In the genomic region with DNA sequence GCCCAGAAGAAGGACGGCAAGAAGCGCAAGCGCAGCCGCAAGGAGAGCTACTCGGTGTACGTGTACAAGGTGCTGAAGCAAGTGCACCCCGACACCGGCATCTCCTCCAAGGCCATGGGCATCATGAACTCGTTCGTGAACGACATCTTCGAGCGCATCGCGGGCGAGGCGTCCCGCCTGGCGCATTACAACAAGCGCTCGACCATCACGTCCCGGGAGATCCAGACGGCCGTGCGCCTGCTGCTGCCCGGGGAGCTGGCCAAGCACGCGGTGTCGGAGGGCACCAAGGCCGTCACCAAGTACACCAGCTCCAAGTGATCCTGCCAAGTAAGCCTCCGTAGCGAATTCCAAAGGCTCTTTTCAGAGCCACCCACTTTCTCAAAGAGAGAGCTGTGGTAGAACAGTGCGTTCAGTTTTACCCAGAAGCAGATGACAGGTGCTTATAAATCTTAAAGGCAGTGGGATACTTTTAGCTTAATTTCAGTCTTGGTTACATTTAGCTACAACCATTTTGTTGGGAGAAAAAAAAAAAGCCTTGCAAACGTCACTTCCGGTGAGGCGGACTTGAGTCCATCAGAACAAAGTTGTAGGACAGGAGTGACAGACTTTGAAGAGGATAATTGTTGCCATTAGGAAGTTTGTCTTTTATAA, we compare ENCODE assay signal across 8 mouse cellular contexts. TPM values are rescaled to one million over a fixed set of nuclear protein-coding genes. Genes with fewer than 3 reads are reported as not detected.
DNase-seq lines count a peak whose midpoint lies in the region; ATAC-seq lines count a peak whose summit lies in the region.
"Not testable (repeated sequence)": the region's sequence is repeated elsewhere in the genome, so short reads cannot be mapped to it uniquely, and the experiment has no call there.

No protein-coding gene starts in this region.

- peak overlapping the region; percentile 77 for H3K4me2 ChIP-seq in forebrain, embryonic 15.5 days (replicated peaks)
- H3K4me2 ChIP-seq in lung, embryonic 15.5 days: peak overlapping the region; percentile 65
- peak overlapping the region; percentile 77 for H3K4me2 ChIP-seq in neural tube, embryonic 14.5 days (ENCODE audit: low read depth, low read length)

- peaks cover 29% of the 10 kb centered on the region for H3K4me1 ChIP-seq in forebrain, embryonic 15.5 days
- peaks cover 26% of the 10 kb centered on the region for H3K4me1 ChIP-seq in hindbrain, embryonic 10.5 days (replicated peaks)
- peaks cover 18% of the 10 kb centered on the region for H3K4me1 ChIP-seq in lung, embryonic 15.5 days
- peaks cover 14% of the 10 kb centered on the region; the same call in 1 of the 2 replicates for H3K4me1 ChIP-seq in neural tube, embryonic 14.5 days (ENCODE audit: control insufficient read depth, insufficient read depth, low read length)

- H3K27ac ChIP-seq in forebrain, embryonic 15.5 days (replicated peaks): peak overlapping the region; percentile 98
- peak overlapping the region; percentile 94 for H3K27ac ChIP-seq in hindbrain, embryonic 10.5 days
- peak overlapping the region; percentile 99 for H3K27ac ChIP-seq in lung, embryonic 15.5 days
- peak overlapping the region; percentile 92 for H3K27ac ChIP-seq in neural tube, embryonic 14.5 days (ENCODE audit: low read depth, low read length)

- not testable (repeated sequence) for H3K27me3 ChIP-seq in forebrain, embryonic 15.5 days; hindbrain, embryonic 10.5 days (ENCODE audit: insufficient read depth, poor library complexity, severe bottlenecking); lung, embryonic 15.5 days; neural tube, embryonic 14.5 days (ENCODE audit: control insufficient read depth, insufficient read depth, low read length)

- 1% methylated on average over 21 of the region's 37 CpGs for WGBS in forebrain, embryonic 15.5 days
- under 1% methylated on average over 27 of the region's 37 CpGs for WGBS in hindbrain, embryonic 10.5 days
- under 1% methylated on average over 18 of the region's 37 CpGs for WGBS in large intestine, adult 2 months
- under 1% methylated on average over 13 of the region's 37 CpGs for WGBS in lung, embryonic 15.5 days
- WGBS in neural tube, embryonic 14.5 days: 0% methylated on average over 11 of the region's 37 CpGs

- ATAC-seq in forebrain, embryonic 15.5 days (replicated peaks): peak; percentile 32
- ATAC-seq in lung, embryonic 15.5 days (ENCODE audit: borderline replicate concordance, extremely low read depth, low FRiP score, low TSS enrichment): peak; percentile 13
- ATAC-seq in neural tube, embryonic 14.5 days (ENCODE audit: low read depth): peak; percentile 45

- peak overlapping the region; percentile 71 for H3K9ac ChIP-seq in forebrain, embryonic 15.5 days (replicated peaks)
- H3K9ac ChIP-seq in lung, embryonic 15.5 days: peak overlapping the region; percentile 66
- H3K9ac ChIP-seq in neural tube, embryonic 14.5 days (replicated peaks; ENCODE audit: low read depth, low read length): peak overlapping the region; percentile 63

- peak; percentile 96 for DNase-seq in MEL-GATA-1-ER (ENCODE audit: extremely low read depth, low read depth)
- DNase-seq in cerebellum, adult 9-10 months: peak; percentile 50
- peak; percentile 51 for DNase-seq in hindbrain, embryonic 10.5 days (ENCODE audit: low spot score)
- peak; percentile 76 for DNase-seq in large intestine, adult 2 months (ENCODE audit: low read depth, low spot score)
- peak; percentile 41 to 65 for DNase-seq in thymus, postnatal 10 days (ENCODE audit: low spot score in 2 of 2)

- H3K9me3 ChIP-seq in forebrain, embryonic 15.5 days; hindbrain, embryonic 10.5 days; lung, embryonic 15.5 days; neural tube, embryonic 14.5 days (ENCODE audit: control insufficient read depth, low read length): not testable (repeated sequence)

- H3K4me3 ChIP-seq in forebrain, embryonic 15.5 days: peak overlapping the region; percentile 53
- peak overlapping the region; percentile 59 for H3K4me3 ChIP-seq in hindbrain, embryonic 10.5 days
- H3K4me3 ChIP-seq in lung, embryonic 15.5 days: peak overlapping the region; percentile 49
- peak overlapping the region; percentile 51 for H3K4me3 ChIP-seq in neural tube, embryonic 14.5 days (ENCODE audit: low read depth, low read length)

- not testable (repeated sequence) for H3K36me3 ChIP-seq in forebrain, embryonic 15.5 days; hindbrain, embryonic 10.5 days; lung, embryonic 15.5 days; neural tube, embryonic 14.5 days (ENCODE audit: control insufficient read depth, insufficient read depth, low read length)

RNA-seq across cellular contexts. Expression of a gene that starts 0.4 kb away (rescaled TPM):
- 33.7 and 35.6 TPM in 2 replicates for polyA plus RNA-seq in forebrain, embryonic 15.5 days (2015; fragmentation: Nextera tagmentation; extraction: Ambion mirVana)
- 23.1 and 26.2 TPM in 2 replicates for polyA plus RNA-seq in hindbrain, embryonic 10.5 days (2016; fragmentation: Nextera tagmentation; extraction: Ambion mirVana)
- polyA plus RNA-seq in large intestine, adult 2 months (2012; rRNA removed): 279 and 296 TPM in 2 replicates
- 60.8 and 63.6 TPM in 2 replicates for polyA plus RNA-seq in lung, embryonic 15.5 days (2015; fragmentation: Nextera tagmentation; extraction: Ambion mirVana)
- 11.6 and 20.8 TPM in 2 replicates for polyA plus RNA-seq in neural tube, embryonic 14.5 days (2014; fragmentation: Nextera tagmentation; extraction: Ambion mirVana)

RNA-seq across cellular contexts. Expression of a gene that starts 0.7 kb away (rescaled TPM):
- polyA plus RNA-seq in forebrain, embryonic 15.5 days (2015; fragmentation: Nextera tagmentation; extraction: Ambion mirVana): 1.0 and 1.1 TPM in 2 replicates
- polyA plus RNA-seq in hindbrain, embryonic 10.5 days (2016; fragmentation: Nextera tagmentation; extraction: Ambion mirVana): 0.80 and 1.2 TPM in 2 replicates
- 1.2 TPM in 2 replicates for polyA plus RNA-seq in large intestine, adult 2 months (2012; rRNA removed)
- polyA plus RNA-seq in lung, embryonic 15.5 days (2015; fragmentation: Nextera tagmentation; extraction: Ambion mirVana): 1.6 and 1.8 TPM in 2 replicates
- polyA plus RNA-seq in neural tube, embryonic 14.5 days (2014; fragmentation: Nextera tagmentation; extraction: Ambion mirVana): 0.17 and 0.41 TPM in 2 replicates

RNA-seq across cellular contexts. Expression of a gene that starts 11.2 kb away (rescaled TPM):
- polyA plus RNA-seq in forebrain, embryonic 15.5 days (2015; fragmentation: Nextera tagmentation; extraction: Ambion mirVana): 0.20 TPM in 1 of 2 replicates, not detected in the other
- polyA plus RNA-seq in hindbrain, embryonic 10.5 days (2016; fragmentation: Nextera tagmentation; extraction: Ambion mirVana): not detected in 2 replicates
- polyA plus RNA-seq in large intestine, adult 2 months (2012; rRNA removed): not detected in 2 replicates
- 0.22 and 0.35 TPM in 2 replicates for polyA plus RNA-seq in lung, embryonic 15.5 days (2015; fragmentation: Nextera tagmentation; extraction: Ambion mirVana)
- polyA plus RNA-seq in neural tube, embryonic 14.5 days (2014; fragmentation: Nextera tagmentation; extraction: Ambion mirVana): not detected in 2 replicates

RNA-seq across cellular contexts. Expression of a gene that starts 13.8 kb away (rescaled TPM):
- polyA plus RNA-seq in forebrain, embryonic 15.5 days (2015; fragmentation: Nextera tagmentation; extraction: Ambion mirVana): 3.7 and 4.4 TPM in 2 replicates
- polyA plus RNA-seq in hindbrain, embryonic 10.5 days (2016; fragmentation: Nextera tagmentation; extraction: Ambion mirVana): 5.4 TPM in 2 replicates
- polyA plus RNA-seq in large intestine, adult 2 months (2012; rRNA removed): 16.9 and 21.6 TPM in 2 replicates
- 8.2 and 9.4 TPM in 2 replicates for polyA plus RNA-seq in lung, embryonic 15.5 days (2015; fragmentation: Nextera tagmentation; extraction: Ambion mirVana)
- 2.1 and 3.5 TPM in 2 replicates for polyA plus RNA-seq in neural tube, embryonic 14.5 days (2014; fragmentation: Nextera tagmentation; extraction: Ambion mirVana)

RNA-seq across cellular contexts. Expression of a gene that starts 26.2 kb away (rescaled TPM):
- polyA plus RNA-seq in forebrain, embryonic 15.5 days (2015; fragmentation: Nextera tagmentation; extraction: Ambion mirVana): 2.0 and 3.4 TPM in 2 replicates
- polyA plus RNA-seq in hindbrain, embryonic 10.5 days (2016; fragmentation: Nextera tagmentation; extraction: Ambion mirVana): 3.2 and 3.5 TPM in 2 replicates
- 6.3 and 7.7 TPM in 2 replicates for polyA plus RNA-seq in large intestine, adult 2 months (2012; rRNA removed)
- polyA plus RNA-seq in lung, embryonic 15.5 days (2015; fragmentation: Nextera tagmentation; extraction: Ambion mirVana): 8.6 and 10.8 TPM in 2 replicates
- 2.4 and 4.7 TPM in 2 replicates for polyA plus RNA-seq in neural tube, embryonic 14.5 days (2014; fragmentation: Nextera tagmentation; extraction: Ambion mirVana)

Comparison
In these comparisons a context has a peak if more than half of its experiments do, and no peak if none do; other contexts are left out.
1. Peak in every context shown above with its lines: DNase-seq, ATAC-seq, H3K4me3 ChIP-seq and H3K27ac ChIP-seq.